Mouse (Mus musculus) E14TG2a.4 (cell line): ENCODE measurements at regions not wholly inside any gene's neighbourhood (a gene's known extent, or its start where the extent isn't known, plus 50 kb on each side); places are given as distances from the start of the nearest gene placed in this dataset.

ENCODE experiments used
- CTCF ChIP-seq: conservative IDR thresholded peaks from 2 replicates; pipeline ENCODE4 v1.5.1; 2014; ENCODE audit warnings: low read length
- POU5F1 ChIP-seq: IDR thresholded peaks from 2 replicates; pipeline ENCODE4 v1.6.1; 2014; ENCODE audit warnings: low read length, borderline replicate concordance

- TF ChIP-seq CTCF = no peak
- TF ChIP-seq POU5F1 = no peak
Measured at GRCm38 (mm10) chr2:64356286-64356685, 258.4 kb upstream of the Fign start.
